Mouse (Mus musculus): ENCODE data around the gene Hoxa3. TPM values are rescaled to one million over a fixed set of nuclear protein-coding genes. Genes with fewer than 3 reads are reported as not detected.

The Hoxa3 gene
- total RNA-seq, 2 experiments from 2014 or later, result not detected

DNA sequence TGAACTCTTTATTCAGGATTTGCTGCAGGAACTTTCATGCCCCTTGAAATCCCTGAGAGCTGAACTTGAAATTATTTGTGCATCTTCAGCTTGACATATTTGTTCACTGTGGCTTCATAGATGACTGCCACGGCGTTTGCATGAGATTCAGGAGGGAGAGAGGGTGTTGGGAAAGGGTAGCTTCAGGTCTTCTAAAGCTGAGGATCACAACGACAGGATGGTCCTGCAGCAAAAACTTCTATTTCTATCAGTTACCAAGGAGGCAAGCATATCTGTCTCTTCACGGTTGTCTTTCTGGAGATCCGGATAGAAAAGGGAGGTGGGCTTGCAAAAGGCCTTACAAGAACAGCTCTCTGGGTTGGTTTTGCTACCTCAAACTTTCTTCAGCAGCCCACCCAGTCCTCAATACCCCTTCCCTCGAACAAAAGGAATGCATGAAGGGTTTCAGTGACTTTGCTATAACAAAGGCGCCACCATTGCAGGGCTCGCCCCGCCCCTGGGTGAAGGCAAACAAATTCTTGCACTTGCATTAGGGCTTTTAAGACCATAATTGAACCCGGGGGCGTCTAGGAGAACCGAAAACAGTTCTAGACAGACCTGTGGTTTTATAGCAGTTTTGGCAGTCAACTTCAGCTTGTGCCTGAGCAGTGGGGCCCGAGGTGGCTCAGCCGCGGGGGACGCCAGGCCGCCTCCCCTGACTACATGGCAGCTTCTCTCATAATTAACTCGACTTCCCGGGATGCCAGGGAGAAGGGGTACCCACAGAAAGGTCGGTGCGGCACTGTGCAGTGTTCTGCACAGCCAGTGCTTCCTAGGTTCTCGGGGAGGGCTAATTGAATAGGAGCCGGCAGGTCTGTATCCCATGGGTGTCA, 34.9 kb upstream of the Hoxa3 start:
- DNase-seq (ENCODE audit: extremely low spot score in 1 of 2, low spot score in 1 of 2), result no peak

DNA sequence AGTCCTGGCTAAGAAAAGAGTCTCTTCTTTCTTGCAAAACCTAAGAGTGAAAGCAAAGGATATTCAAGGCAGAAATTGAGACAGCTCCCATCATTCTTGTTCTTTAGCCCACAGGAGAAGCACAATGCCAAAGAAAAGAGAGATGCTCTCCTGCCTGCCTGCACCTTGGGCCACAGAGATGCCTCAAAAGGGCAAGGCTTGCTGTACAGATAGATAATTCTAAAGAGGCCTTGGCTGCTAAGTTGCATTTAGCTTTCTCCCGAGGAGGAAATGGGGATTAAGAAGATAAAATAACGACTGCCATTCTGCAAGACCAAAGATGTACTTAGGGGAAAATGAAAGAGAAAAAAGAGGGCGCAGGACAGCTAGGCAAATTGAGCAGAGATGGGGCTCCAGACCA, 33.8 kb upstream of the Hoxa3 start:
- DNase-seq (ENCODE audit: extremely low spot score in 1 of 2, low spot score in 1 of 2), result no peak

DNA sequence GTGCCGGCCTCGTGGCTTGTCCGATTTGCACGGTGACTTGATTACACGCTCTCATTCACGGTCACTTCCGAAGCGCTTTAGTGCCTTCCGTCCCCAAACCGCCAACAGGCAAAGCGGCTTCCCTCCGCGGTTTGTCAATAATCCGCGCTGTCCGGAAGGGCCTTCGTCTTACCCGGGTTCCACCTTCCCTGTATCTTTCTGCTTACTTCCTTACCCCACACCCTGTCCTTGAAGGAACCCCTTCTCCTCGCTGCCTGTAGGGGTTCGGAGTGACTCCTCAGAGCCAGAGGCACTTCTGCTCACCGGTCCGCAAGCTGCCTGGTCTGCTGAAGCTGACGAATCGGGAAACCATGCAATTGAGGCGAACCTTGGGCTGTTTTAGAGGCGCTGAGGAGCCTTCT, 33.3 kb upstream of the Hoxa3 start:
- no peak for DNase-seq (ENCODE audit: extremely low spot score in 1 of 2, low spot score in 1 of 2)

DNA sequence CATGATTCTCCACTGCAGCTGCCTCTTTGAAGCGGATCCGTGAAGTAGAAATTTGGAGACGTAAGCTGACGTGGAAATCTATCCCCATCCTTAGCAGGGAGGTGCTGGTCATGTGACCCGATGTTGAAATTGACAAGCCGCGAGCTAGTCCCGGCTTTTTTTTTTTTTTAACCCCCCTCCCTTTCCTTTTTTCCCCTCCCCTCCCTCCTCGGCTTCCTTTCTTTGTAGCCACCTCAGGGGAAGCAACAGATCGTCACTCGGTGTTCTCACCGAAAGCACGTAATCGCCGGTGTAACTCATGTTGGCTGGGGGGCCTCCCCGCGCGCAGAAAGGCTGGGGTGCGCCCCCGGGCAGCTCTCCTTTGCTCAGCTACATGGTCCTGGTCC, 32.6 kb upstream of the Hoxa3 start, which contains the start of gene Hoxa11:
Gene Hoxa11, minus strand, starts transcription at position 54 of the 386 bp plus-strand sequence.
- DNase-seq (ENCODE audit: extremely low spot score in 1 of 2, low spot score in 1 of 2), result no peak

DNA sequence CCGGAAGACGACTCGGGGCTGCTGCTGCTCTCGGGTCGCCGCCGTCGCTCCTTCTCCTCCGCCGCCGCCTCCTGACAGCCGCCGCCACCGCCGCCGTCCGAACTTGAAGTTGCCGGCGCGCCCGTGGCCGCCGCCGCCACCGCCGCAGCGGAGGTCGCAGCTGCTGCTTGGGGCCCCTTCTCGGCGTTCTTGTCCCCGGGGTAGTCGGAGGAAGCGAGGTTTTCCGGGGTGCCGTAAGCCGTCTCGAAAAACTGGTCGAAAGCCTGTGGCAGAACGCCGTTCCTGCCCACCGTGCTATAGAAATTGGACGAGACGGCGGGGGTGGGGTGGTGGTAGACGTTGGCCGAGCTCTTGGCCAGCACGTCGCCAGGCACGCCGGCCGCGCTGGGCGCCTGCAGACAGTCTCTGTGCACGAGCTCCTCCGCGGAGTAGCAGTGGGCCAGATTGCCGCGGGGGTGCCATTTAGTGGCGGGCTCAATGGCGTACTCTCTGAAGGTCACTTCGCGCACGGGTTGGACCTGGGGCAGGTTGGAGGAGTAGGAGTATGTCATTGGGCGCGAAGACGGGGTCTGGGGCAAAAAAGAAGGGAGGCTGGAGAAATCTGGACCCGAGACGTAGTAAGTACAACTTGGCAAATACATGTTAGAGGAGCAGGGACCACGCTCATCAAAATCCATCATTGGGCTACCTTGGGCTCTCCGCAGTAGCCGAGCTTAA, 32.1 kb upstream of the Hoxa3 start:
- DNase-seq (ENCODE audit: extremely low spot score in 1 of 2, low spot score in 1 of 2), result no peak

DNA sequence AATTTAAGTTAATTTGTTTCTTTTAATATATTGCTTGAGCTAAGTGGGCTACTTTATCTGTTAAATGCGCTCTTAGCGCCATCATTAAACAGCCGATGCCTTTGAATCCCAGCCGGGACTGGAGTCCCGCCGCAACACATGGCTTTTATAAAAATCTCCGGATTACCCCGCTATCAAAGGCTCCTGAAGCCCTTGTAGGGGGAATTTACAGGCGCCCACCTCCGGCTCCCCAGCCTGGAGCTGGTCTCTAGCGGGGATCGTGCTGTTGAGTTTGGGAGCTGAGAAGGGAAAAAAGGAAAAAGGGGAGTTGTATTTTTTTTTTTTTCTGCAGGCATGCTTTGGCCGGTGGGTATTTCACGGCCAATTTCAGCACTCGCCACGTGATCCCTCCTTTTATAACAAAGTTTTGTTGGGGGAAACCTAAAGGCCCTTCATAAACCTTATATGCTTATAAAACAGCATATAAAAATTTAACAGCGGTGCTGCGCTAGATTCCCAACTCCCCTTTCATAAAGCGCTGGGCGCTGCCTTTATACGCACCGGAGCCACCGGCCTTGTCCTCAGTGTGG, 31.4 kb upstream of the Hoxa3 start:
- DNase-seq (ENCODE audit: extremely low spot score in 1 of 2, low spot score in 1 of 2), result no peak

DNA sequence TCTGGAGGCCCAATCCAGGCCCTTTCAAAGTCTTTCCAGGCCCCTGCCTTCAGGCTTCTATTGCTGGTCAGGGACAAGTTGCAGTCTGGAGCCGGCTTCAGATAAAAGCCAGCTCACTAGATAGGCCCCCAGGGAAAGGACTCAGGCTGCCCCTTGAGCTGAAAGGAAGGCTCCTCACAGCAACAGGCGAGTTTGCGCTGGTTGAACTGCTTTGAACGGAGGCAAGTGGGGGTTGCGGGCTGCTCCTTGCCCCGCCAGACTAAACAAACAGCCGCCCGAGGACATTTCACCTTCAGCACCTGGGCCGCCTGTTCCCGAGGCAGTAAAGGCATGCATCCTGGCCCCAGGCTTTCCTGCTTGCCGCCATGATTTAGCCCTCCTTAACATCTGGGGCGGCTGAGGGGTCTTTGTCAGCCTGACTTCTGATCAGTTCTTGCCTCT, 30.6 kb upstream of the Hoxa3 start:
- DNase-seq (ENCODE audit: extremely low spot score in 1 of 2, low spot score in 1 of 2), result no peak

DNA sequence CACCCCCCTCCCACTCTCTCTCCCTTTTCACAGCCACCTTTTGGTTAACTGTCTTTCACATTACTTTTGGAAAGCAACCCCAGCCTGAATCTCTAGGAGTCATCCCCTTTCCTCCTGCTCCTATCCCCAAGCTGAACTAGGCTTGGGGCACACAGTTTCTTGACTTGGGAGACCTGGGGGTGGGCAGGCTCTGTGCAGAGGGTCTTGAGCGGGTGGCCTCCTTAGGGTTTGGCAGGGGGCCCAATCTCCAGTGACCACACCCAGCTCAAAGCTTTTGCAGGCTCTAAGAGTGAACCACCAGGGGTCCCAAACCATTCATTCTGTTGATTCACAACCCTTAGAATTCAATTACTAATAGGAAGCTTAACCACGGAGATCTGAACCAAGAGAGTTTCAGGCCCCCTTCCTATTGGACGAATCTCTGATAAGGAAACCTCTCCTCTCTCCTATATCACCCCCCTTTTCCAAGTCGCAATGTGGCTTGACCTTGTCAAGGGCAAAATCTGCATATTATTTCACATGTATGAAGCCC, 29.7 kb upstream of the Hoxa3 start:
- no peak for DNase-seq (ENCODE audit: extremely low spot score in 1 of 2, low spot score in 1 of 2)

DNA sequence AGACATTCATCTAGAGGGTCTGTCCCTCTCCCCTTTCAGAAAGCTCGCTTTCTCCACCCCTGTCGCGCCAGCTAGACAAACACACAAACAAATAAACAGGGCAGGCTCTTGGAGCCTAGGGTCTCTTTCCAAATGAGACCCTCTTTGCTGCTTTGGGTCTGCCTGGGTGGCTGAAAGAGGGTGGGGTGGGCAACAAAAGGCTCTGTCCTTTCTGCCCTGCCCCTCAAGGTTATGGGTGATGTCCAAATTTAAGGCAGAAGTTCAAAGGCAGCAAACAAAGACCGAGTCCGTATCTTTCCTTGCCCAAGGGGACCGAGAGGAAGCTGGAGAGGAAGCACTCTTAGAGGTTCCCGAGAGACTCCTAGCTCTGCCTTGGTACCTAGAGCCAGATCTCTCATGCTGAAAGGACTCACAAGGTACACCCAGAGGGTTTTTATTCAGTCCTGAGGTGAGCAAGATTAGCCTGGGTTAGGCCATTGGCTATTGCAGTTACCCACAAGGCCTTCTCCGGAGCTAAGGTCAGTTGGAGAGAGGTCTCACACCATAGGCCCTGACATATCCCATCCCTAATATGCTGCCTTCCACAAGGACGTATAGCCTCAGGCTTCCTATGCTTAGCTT, 28.0 kb upstream of the Hoxa3 start:
- DNase-seq (ENCODE audit: extremely low spot score in 1 of 2, low spot score in 1 of 2), result no peak

DNA sequence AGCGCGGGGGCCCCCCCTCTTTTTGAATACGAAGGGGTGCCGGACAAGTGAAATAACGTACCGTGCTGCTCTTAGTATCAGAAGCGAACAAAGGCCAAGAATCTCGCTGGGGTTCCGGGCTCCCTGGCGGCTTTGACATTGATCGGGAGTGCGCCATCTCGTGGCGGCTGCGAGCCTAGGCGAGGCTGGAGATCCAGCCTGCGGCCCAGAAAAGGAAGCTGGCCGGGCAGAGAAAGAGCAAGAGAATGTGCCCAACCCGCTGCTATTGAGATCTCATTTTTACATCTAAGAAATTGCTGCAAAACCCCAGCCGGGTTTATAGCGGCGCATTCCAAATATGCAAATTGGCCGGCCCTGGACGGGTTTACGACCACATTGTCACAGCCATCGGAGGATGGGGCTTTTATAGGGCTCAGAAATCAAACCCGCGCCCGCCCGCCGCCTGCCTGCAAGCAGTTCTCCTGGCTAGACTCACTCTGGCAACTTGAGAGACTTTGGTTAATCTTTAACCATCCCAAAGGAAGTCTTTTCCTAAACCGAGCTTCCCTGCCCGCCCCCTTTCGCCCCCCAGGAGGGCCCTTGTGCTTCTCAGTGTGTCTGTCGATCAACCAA, 27.4 kb upstream of the Hoxa3 start, which contains the start of gene Hoxa10:
Gene Hoxa10, minus strand, starts transcription at position 466 of the 612 bp plus-strand sequence.
- DNase-seq (ENCODE audit: extremely low spot score in 1 of 2, low spot score in 1 of 2), result peak in 1 of 2 experiments; percentile 50

DNA sequence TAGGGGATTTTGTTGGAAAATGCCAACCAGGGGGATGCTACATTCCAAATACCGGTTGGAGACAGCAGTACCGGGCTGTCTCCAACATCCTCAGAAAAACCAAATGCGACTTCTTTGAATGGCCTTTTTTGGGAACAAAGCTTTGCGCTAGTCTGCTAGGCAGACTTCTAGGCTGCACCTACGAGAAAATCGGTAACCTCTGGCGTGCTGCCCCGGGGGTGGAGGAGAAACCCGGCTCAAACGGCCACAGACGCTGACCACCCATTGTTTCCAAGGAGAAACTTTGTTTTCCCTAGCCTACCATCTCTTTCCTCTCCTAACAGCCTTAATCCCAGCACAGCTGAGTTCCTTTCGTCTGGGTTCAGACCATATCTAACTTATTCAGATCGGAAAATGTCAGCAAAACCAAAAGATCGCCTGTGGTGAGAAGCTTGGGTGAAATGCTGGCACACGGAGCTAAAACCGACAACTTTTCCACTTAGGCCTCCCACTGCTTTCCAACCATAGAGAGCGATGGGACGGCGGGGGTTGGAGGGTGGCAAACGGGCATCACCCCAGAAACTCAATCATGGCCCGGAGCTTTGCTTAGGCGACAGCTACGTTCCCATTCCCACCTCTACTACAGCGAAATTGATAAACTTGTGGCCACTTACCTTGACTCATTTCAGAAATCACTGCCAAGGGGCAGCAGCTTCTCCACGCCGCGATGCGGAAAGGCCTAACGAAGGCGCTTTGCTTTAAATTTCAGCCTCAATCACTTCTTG, 26.7 kb upstream of the Hoxa3 start:
- no peak for DNase-seq (ENCODE audit: extremely low spot score in 1 of 2, low spot score in 1 of 2)

DNA sequence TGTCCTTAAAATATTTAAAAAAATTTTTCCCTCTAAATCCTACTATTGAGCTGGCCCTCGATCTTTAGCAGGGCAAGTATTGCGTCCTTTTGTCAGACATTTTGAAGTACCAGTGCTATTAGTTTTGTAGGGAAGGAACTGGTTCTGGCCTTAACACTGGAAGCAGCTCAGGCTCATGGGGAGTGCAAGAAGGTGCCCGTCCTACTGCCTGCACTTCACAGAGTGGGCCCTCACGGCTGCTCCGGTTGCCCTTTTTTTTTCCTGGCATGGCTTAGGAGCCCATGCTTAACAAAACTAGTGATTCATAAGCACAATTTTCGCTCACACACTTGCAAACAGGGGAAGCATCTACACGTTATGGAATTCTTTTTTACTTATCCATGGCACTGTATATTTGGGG, 25.8 kb upstream of the Hoxa3 start:
- no peak for DNase-seq (ENCODE audit: extremely low spot score in 1 of 2, low spot score in 1 of 2)

DNA sequence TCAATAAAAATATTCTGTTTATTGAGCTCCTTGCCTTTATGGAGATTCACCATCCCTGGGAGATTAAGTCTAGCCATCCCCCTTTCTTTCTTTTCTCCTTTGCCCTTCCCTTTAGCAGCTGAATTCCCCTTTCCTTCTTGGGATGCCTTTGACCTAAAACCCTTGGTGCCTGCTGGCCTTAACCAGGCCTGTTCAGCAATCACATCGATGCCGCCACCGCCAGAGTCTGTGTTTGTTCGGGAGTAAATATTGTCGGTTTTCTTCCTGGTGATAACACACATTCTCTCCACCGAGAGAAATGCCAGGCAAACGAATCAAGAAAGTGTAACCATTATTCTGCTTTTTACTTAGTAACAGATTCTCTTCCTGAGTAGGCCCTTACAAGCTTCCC, 25.0 kb upstream of the Hoxa3 start:
- DNase-seq (ENCODE audit: extremely low spot score in 1 of 2, low spot score in 1 of 2), result no peak

DNA sequence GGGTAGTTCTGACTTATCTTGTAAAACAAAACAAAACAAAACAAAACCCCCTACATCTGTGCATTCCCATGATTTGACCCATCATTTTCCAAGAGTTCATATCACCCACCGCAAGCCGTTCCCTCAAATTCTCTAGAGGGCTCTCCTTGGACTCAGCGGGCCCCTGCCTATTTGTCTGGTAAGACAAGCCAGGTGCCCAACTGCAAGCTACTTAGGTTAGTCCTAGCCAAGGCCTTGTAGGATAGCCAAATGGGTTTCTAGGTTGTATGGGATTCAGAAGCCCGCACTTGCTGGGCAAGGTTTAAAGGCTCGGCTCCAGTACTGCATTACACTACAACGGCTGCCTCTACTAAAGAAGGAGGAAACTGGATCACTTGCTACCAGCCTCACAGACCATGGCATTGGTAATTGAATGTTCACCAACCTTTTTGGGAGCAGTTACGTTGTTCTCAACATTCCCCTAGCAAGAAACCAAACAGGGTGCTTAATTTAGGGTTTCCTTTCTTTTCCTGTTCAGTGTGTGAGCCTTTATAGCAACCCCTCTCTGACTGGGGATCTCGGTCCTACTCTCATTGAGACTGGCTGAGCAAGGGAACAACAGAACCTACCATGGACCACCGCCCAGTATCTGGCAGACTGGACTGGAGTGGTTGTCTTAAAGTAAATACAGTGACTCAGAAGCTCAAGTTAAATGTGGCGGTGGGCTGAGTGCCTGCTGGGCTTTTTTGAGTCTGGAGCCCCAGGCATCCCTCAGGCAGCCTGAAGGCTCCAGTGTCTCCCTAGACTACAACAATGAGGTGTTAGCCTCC, 24.4 kb upstream of the Hoxa3 start:
- DNase-seq (ENCODE audit: extremely low spot score in 1 of 2, low spot score in 1 of 2), result no peak

DNA sequence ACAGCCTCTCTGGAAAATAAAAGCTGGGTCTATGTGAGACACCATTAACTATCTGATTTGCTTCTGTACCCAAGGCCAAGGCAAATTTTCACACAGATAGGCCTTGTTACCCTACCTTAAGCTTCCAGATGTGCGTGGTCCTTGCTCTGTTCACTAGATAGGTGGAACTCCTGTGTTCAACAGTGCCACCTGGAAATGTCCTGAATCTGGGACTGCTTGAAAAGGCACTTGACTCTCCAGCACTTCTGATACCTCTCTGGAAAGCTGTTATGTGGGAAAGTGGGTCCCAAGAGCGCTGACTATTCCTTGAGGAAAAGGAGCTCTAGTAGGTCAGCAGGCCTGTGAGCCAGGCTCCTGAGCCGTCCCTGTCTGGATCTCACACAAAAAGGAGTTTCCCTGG, 23.7 kb upstream of the Hoxa3 start:
- no peak for DNase-seq (ENCODE audit: extremely low spot score in 1 of 2, low spot score in 1 of 2)

DNA sequence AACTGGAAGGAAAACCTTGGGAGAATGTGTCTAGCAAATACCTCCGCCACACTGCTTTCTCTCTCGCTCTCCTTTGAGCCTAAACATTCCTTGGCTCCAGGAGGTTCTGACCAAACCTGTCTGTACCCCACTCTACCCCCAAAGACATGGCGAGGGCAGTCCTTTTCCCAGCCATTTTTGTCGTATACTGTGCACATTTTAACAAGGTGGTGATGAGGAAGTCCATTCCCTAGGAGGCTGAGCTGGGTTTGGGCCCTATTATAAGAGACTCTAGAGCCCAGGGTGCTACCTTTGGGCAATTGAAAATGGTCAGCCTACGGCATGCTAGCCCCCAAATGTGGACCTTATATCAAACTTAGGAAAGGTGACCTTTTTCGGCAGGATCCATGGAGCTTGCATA, 22.7 kb upstream of the Hoxa3 start:
- no peak for DNase-seq (ENCODE audit: extremely low spot score in 1 of 2, low spot score in 1 of 2)

DNA sequence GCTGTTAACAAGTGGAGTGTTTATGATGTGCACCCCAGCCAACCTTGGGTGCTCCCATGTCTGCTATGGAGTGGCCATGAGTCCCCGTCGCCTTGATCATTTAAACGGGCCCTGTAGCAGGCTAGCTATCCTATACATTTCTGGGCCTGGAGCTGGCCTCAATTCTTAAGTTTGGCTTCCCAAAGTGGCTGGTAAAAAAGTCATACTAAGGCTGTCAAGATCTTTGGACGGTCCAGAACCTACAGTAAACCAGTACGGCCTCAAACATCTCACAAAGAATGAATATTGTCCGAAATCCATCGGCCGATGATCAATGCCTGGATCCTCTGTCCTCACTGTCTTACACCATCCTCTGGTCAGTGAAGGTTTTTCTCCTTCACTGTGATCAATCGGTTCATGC, 22.1 kb upstream of the Hoxa3 start:
- no peak for DNase-seq (ENCODE audit: extremely low spot score in 1 of 2, low spot score in 1 of 2)

DNA sequence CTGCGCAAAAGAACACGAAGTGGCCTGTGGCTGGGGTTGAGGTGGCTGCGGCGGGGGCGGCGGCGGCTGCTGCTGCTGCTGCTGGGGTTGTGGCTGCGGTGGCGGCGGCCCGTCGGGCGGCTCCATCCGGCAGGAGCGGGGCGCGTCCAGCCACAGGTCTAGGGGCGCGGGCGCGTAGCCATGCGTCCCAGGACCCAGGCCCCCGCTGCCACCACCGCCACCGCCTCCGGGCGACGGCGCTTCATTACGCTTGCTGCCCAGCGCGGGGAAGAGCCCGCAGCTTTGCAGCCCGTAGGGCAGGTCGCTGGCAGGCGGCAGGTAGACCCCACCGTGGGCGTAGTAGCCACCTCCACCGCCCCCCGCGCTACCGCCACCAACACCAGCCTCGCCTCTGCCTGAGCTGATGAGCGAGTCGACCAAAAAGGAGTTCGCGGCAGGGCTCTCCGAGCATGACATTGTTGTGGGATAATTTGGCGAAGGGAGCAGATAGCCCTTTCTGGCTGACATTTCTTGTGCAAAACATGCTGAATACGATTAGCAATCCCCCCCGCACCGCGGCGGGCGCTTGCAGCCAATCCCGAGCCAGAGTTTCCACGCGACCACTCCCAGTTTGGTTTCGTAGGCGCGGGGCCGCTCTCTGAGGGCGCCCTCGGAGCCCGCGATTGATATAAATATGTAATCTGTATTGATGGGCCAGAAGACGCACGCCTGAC, 21.4 kb upstream of the Hoxa3 start:
- DNase-seq (ENCODE audit: extremely low spot score in 1 of 2, low spot score in 1 of 2), result no peak

Data from layer of hippocampus, postnatal 25 days (tissue).